In genomic region chr1:153308915-153309296, GRCm38 (mm10) we compare ENCODE assay signal across 9 mouse cellular contexts. TPM values are rescaled to one million over a fixed set of nuclear protein-coding genes. Genes with fewer than 3 reads are reported as not detected.
A peak's percentile ranks its signal among the peaks of the same experiment; 100 is the strongest.
DNase-seq lines count a peak whose midpoint lies in the region; ATAC-seq lines count a peak whose summit lies in the region.
"Had no signal": no experiment of that assay in that cellular context is flagged by ENCODE, and none has a peak within 500 bp of the region (broad histone marks: within the 10 kb centered on the region; RNA-seq: fewer than 3 reads in every experiment).

No protein-coding gene starts in this region.

- peak; percentile 29; the same call in 1 of the 2 replicates for ATAC-seq in lung, embryonic 16.5 days (ENCODE audit: low read depth)
- ATAC-seq in embryonic facial prominence, embryonic 15.5 days (ENCODE audit: insufficient number of reproducible peaks, low FRiP score, low TSS enrichment, low read depth), result peak; percentile 69
- ATAC-seq in midbrain, embryonic 15.5 days (replicated peaks), result peak; percentile 69

- H3K9me3 ChIP-seq in lung, embryonic 16.5 days (ENCODE audit: control insufficient read depth, low read length), result no peaks in the 10 kb centered on the region
- H3K9me3 ChIP-seq in embryonic facial prominence, embryonic 15.5 days (replicated peaks), result no peaks in the 10 kb centered on the region
- no peaks in the 10 kb centered on the region for H3K9me3 ChIP-seq in midbrain, embryonic 15.5 days
- H3K9me3 ChIP-seq: limb, embryonic 12.5 days had no signal

- H3K4me3 ChIP-seq in lung, embryonic 16.5 days (ENCODE audit: low read length), result no peak overlapping the region
- H3K4me3 ChIP-seq in embryonic facial prominence, embryonic 15.5 days (replicated peaks), result peak overlapping the region; percentile 2
- H3K4me3 ChIP-seq in midbrain, embryonic 15.5 days, result no peak overlapping the region
- H3K4me3 ChIP-seq: limb, embryonic 12.5 days had no signal

- H3K27me3 ChIP-seq in lung, embryonic 16.5 days (ENCODE audit: control insufficient read depth, insufficient read depth, low read depth, low read length), result no peaks in the 10 kb centered on the region
- no peaks in the 10 kb centered on the region for H3K27me3 ChIP-seq in embryonic facial prominence, embryonic 15.5 days
- H3K27me3 ChIP-seq in midbrain, embryonic 15.5 days (replicated peaks), result no peaks in the 10 kb centered on the region
- H3K27me3 ChIP-seq: limb, embryonic 12.5 days had no signal

- H3K27ac ChIP-seq in lung, embryonic 16.5 days (ENCODE audit: low read length), result peak overlapping the region; percentile 90
- H3K27ac ChIP-seq in embryonic facial prominence, embryonic 15.5 days (replicated peaks), result peak overlapping the region; percentile 82
- H3K27ac ChIP-seq in midbrain, embryonic 15.5 days, result peak overlapping the region; percentile 58
- H3K27ac ChIP-seq: limb, embryonic 12.5 days had no signal

- peak overlapping the region; percentile 2 for H3K4me2 ChIP-seq in lung, embryonic 16.5 days (ENCODE audit: low read depth, low read length)
- H3K4me2 ChIP-seq in embryonic facial prominence, embryonic 15.5 days (replicated peaks), result peak overlapping the region; percentile 31
- peak overlapping the region; percentile 15; the same call in 1 of the 2 replicates for H3K4me2 ChIP-seq in midbrain, embryonic 15.5 days
- H3K4me2 ChIP-seq: limb, embryonic 12.5 days had no signal

- DNase-seq in lung, postnatal 14 days, result no peak
- peak; percentile 37 for DNase-seq in heart, postnatal 4 days
- DNase-seq in thymus, postnatal 36 days, result peak; percentile 26 to 47
- DNase-seq in adrenal gland, postnatal 36 days, result no peak
- no peak for DNase-seq in adrenal gland, postnatal 10 days

- peaks cover 30% of the 10 kb centered on the region for H3K4me1 ChIP-seq in lung, embryonic 16.5 days (replicated peaks; ENCODE audit: control insufficient read depth, insufficient read depth, low read length)
- H3K4me1 ChIP-seq in embryonic facial prominence, embryonic 15.5 days, result peaks cover 27% of the 10 kb centered on the region
- peaks cover 18% of the 10 kb centered on the region for H3K4me1 ChIP-seq in midbrain, embryonic 15.5 days

- 51% methylated on average over 10 of the region's 10 CpGs for WGBS in lung, embryonic 16.5 days
- 22% methylated on average over 10 of the region's 10 CpGs for WGBS in embryonic facial prominence, embryonic 15.5 days
- WGBS in midbrain, embryonic 15.5 days, result 46% methylated on average over 10 of the region's 10 CpGs

- H3K9ac ChIP-seq in lung, embryonic 16.5 days (ENCODE audit: low read length), result peak overlapping the region; percentile 52; the same call in 1 of the 2 replicates
- no peak overlapping the region for H3K9ac ChIP-seq in embryonic facial prominence, embryonic 15.5 days
- no peak overlapping the region for H3K9ac ChIP-seq in midbrain, embryonic 15.5 days
- H3K9ac ChIP-seq: limb, embryonic 12.5 days had no signal

- no peaks in the 10 kb centered on the region for H3K36me3 ChIP-seq in lung, embryonic 16.5 days (ENCODE audit: control insufficient read depth, insufficient read depth, low read length)
- no peaks in the 10 kb centered on the region; the same call in 1 of the 2 replicates for H3K36me3 ChIP-seq in embryonic facial prominence, embryonic 15.5 days
- no peaks in the 10 kb centered on the region for H3K36me3 ChIP-seq in midbrain, embryonic 15.5 days (replicated peaks)
- H3K36me3 ChIP-seq: limb, embryonic 12.5 days had no signal

RNA-seq across cellular contexts. Expression of gene Lamc1, which starts 23.7 kb away (rescaled TPM):
- polyA plus RNA-seq in lung, embryonic 16.5 days (2015; fragmentation: Nextera tagmentation; extraction: Ambion mirVana), result 126 and 135 TPM in 2 replicates
- polyA plus RNA-seq in embryonic facial prominence, embryonic 15.5 days (2015; fragmentation: Nextera tagmentation; extraction: Ambion mirVana), result 48.4 and 54.2 TPM in 2 replicates
- 100 to 1,000 TPM; 351 to 364 TPM for total RNA-seq in heart, postnatal 4 days (2021)
- 15.9 and 16.0 TPM in 2 replicates for polyA plus RNA-seq in midbrain, embryonic 15.5 days (2015; fragmentation: Nextera tagmentation; extraction: Ambion mirVana)
- total RNA-seq in adrenal gland, postnatal 36 days (2021), result 100 to 1,000 TPM in 1 of 2 experiments, 10 to 100 TPM in 1; 84.0 to 141 TPM
- total RNA-seq in adrenal gland, postnatal 10 days (2021), result 100 to 1,000 TPM; 163 to 189 TPM

Comparison
In these comparisons a context has a peak if more than half of its experiments do, and no peak if none do; other contexts are left out.
1. DNase-seq: peak in heart, postnatal 4 days (single experiment) and thymus, postnatal 36 days (2 of 2); none in lung, postnatal 14 days (single experiment), adrenal gland, postnatal 36 days (0 of 2) and adrenal gland, postnatal 10 days (single experiment).
2. Peak in every context shown above with its lines, with median percentiles within 50 percentile points of each other: ATAC-seq, H3K27ac ChIP-seq and H3K4me2 ChIP-seq.